Mouse (Mus musculus) testis, adult 2 months (tissue): ENCODE results near the gene Fuca1.

ENCODE experiments used
- CTCF ChIP-seq: fragments of 200-500 bp; IDR thresholded peaks from 2 replicates; pipeline ENCODE4 v1.5.1; 2012; ENCODE audit warnings: low read depth, mild to moderate bottlenecking, inconsistent platforms, low read length, moderate library complexity; ENCODE audit not compliant: control insufficient read depth, insufficient read depth, insufficient replicate concordance
- POLR2A ChIP-seq: fragments of 200-500 bp; IDR thresholded peaks from 2 replicates; pipeline ENCODE4 v1.6.1; 2012; ENCODE audit warnings: low read depth, mild to moderate bottlenecking, inconsistent platforms, low read length, moderate library complexity; ENCODE audit not compliant: control insufficient read depth

- TF ChIP-seq CTCF (no peak), POLR2A (no peak)
Measured at GRCm38 (mm10) chr4:135946659-135947301, 26.2 kb downstream of the Fuca1 start.
